Mouse (Mus musculus): ENCODE results near the gene Ankrd54. TPM values are rescaled to one million over a fixed set of nuclear protein-coding genes. Genes with fewer than 3 reads are reported as not detected.

Ankrd54 gene
- polyA plus RNA-seq (2015; fragmentation: Nextera tagmentation; extraction: Ambion mirVana), result 47.7 and 56.3 TPM in 2 replicates

DNA sequence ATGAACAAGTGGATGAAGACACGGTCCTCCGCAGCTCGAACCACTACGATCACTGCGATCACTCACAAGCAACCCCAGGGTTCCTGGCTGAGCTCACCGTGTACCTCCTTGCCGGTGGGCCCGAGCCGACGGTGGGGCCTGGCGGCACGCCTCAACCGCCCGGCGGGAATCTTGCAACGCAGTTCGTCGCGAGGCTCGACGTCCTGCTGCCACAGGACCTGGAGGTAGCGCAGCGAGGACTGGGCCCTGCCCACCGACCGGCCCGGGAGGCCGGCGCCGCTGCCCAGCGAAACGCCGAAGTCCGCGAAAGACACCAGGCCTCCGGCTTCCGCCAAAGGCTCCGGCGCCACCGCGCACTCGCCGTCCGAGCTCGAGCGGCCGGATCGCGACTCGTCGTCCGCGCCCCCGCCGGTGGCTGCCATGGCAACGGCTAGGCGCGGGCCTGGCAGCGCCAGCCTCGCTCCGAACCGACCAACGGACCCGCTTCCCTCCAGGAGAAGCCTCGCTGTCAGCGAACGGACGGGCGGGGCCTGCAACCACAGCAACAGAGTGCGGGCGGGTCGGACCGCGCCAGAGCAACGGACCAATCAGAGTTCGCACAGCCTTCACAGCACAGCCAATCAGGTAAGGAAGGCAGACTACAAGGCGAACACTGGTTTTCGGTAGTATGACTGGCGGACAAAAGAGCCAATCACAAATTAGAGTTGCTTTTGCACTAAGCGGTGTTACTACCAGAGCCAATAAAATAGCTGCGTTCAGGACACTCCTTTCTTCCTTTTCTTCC is at the start of gene Ankrd54:
Ankrd54 (minus strand) TSS at position 518 of the 784 bp plus-strand sequence.
- Histone ChIP-seq H3K4me1 (peaks cover 39% of the 10 kb centered on the region), H3K4me3 (replicated peaks) (peak within 1 kb of the TSS; percentile 81), H3K27ac (peak within 1 kb of the TSS; percentile 81), H3K36me3 (peaks cover 36% of the 10 kb centered on the region), H3K27me3 (no peaks in the 10 kb centered on the region), H3K9me3 (replicated peaks) (no peaks in the 10 kb centered on the region), H3K4me2 (peak within 1 kb of the TSS; percentile 67), H3K9ac (peak within 1 kb of the TSS; percentile 86)
- ATAC-seq (replicated peaks; ENCODE audit: low FRiP score), result peak; percentile 99
- under 1% methylated on average over 80 of the region's 80 CpGs for whole genome bisulfite sequencing

DNA sequence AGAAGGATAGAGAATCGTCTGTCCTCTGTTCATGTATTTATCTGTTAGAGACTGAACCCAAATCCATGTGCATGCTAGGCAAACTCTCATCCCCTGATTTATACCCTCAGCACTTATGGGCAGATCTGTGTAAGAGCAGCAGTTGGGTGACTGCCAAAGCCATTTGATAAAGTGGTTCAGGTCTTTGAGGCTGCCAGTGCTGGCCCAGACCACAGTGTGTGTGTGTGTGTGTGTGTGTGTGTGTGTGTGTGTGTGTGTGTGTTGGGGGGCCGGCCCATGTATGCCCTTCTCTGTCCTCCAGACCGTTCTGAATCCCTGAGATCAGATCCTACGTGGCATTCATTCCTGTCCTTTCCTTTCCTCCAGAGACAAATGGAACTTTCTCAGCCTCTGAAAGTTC is 49.1 kb upstream of the Ankrd54 start:
- Histone ChIP-seq H3K4me2 (peak overlapping the region; percentile 96; the same call in 1 of the 2 replicates), H3K9ac (no peak overlapping the region), H3K36me3 (peaks cover 34% of the 10 kb centered on the region), H3K9me3 (replicated peaks) (no peaks in the 10 kb centered on the region), H3K4me3 (replicated peaks) (no peak overlapping the region), H3K27ac (no peak overlapping the region), H3K4me1 (peaks cover 42% of the 10 kb centered on the region), H3K27me3 (no peaks in the 10 kb centered on the region)
- 59% methylated on average over 4 of the region's 4 CpGs for WGBS
- no peak for ATAC-seq (replicated peaks; ENCODE audit: low FRiP score)

GRCm38 (mm10) chr15:79110528-79110927 is 47.8 kb upstream of the Ankrd54 start:
- Histone ChIP-seq H3K4me2 (peak overlapping the region; percentile 96), H3K4me1 (peaks cover 42% of the 10 kb centered on the region), H3K27me3 (no peaks in the 10 kb centered on the region), H3K9ac (0 out of 2 replicates have a peak overlapping the region, but pooled peaks have one; percentile 91), H3K27ac (no peak overlapping the region), H3K9me3 (replicated peaks) (no peaks in the 10 kb centered on the region), H3K36me3 (peaks cover 23% of the 10 kb centered on the region), H3K4me3 (replicated peaks) (peak overlapping the region; percentile 91)
- 63% methylated on average over 2 of the region's 2 CpGs for WGBS
- ATAC-seq (replicated peaks; ENCODE audit: low FRiP score), result no peak

GRCm38 (mm10) chr15:79110031-79110430 is 47.3 kb upstream of the Ankrd54 start:
- Histone ChIP-seq H3K4me2 (peak overlapping the region; percentile 96), H3K4me1 (peaks cover 39% of the 10 kb centered on the region), H3K27me3 (no peaks in the 10 kb centered on the region), H3K9ac (peak overlapping the region; percentile 91), H3K27ac (0 out of 2 replicates have a peak overlapping the region, but pooled peaks have one; percentile 84), H3K9me3 (replicated peaks) (no peaks in the 10 kb centered on the region), H3K4me3 (replicated peaks) (peak overlapping the region; percentile 91), H3K36me3 (peaks cover 18% of the 10 kb centered on the region)
- WGBS, result 17% methylated on average over 9 of the region's 9 CpGs
- no peak for ATAC-seq (replicated peaks; ENCODE audit: low FRiP score)

DNA sequence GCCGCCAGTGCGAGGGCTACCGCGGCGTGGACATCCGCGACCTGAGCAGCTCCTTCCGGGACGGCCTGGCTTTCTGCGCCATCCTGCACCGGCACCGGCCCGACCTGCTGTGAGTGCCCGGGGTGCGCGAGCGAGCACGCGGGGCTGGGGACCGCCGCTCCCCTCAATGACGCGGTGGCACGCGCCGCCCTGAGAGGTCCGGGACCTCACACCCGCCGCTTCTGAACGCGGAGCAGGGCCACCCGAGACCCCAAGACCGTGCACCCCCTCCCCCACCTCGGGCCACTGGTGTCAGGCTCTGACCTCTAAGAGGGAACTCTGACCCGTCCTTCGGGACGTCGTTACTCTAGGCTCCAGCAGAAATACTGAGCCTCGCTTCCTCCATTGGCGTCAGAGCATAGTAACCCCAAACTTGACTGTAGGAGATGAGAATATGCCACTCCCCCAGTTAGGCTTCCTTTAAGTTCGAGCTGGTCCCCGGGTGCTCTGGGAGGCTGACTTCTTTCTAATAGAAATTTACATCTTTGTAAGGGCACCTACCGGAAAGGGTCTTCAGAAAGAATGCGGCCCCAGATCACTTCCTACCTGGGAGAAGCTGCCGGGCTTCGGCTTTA is 46.7 kb upstream of the Ankrd54 start:
- H3K9me3 ChIP-seq (replicated peaks), result no peaks in the 10 kb centered on the region
- H3K4me2 ChIP-seq, result peak overlapping the region; percentile 96
- ATAC-seq (replicated peaks; ENCODE audit: low FRiP score), result peak; percentile 59
- under 1% methylated on average over 46 of the region's 46 CpGs for WGBS
- H3K4me1 ChIP-seq, result peaks cover 39% of the 10 kb centered on the region
- H3K9ac ChIP-seq, result peak overlapping the region; percentile 91
- H3K4me3 ChIP-seq (replicated peaks), result peak overlapping the region; percentile 91
- no peaks in the 10 kb centered on the region for H3K27me3 ChIP-seq
- H3K27ac ChIP-seq, result peak overlapping the region; percentile 84
- H3K36me3 ChIP-seq, result peaks cover 16% of the 10 kb centered on the region; the same call in 1 of the 2 replicates

DNA sequence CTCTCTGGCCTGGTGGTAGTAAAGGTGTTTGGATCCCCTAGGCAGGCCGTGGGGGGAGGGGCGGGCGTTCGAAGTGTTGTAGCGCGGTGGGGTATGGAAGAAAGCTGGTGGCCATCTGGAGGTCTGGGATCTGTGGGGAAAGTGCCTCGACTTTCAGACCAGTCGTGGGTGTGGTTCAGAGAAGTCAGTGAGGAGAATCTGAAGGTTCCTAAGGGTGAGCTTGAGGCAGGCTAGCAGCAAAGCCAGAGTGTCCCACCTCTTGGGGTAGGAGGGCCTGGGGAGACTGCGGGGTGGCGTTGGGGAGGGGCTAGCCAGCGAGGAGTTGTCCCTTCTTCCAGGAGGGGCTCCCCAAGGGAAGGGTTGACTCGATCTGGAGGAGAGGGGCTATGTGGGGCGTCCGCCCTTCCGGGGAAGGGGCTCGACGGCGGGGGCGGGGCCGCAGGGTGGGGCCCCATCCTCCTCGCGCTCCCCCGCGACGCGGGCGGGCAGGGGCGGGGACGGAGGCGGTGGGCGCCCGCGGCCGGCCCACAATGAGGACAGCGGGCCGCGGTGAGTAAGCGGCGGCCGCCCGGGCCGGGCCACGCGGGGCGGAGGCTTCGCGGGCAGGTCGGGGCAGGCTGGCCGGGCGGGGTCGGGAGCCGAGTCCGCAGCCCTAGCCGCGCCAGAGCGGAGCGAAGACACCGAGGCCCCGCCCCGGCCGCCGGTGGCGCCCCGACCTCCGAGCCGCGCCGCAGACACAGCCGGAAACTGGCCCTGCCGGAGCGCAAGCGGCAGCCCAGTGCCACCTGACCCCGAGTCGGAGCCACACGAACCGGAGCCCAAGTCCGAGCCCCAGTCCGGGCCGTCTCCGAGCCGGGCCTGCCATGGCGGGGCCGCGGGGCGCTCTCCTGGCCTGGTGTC is 46.0 kb upstream of the Ankrd54 start, which contains the start of gene Micall1:
Micall1 (plus strand) TSS at position 478 of the 900 bp plus-strand sequence.
- Histone ChIP-seq H3K9ac (peak within 1 kb of the TSS; percentile 91), H3K36me3 (peaks cover 10% of the 10 kb centered on the region; the same call in 1 of the 2 replicates), H3K4me3 (replicated peaks) (peak within 1 kb of the TSS; percentile 91), H3K9me3 (replicated peaks) (no peaks in the 10 kb centered on the region), H3K4me2 (peak within 1 kb of the TSS; percentile 96), H3K4me1 (peaks cover 37% of the 10 kb centered on the region), H3K27me3 (no peaks in the 10 kb centered on the region), H3K27ac (peak within 1 kb of the TSS; percentile 84)
- WGBS, result under 1% methylated on average over 72 of the region's 85 CpGs
- ATAC-seq (replicated peaks; ENCODE audit: low FRiP score), result peak; percentile 85

- H3K4me3 ChIP-seq (replicated peaks), result peak overlapping the region; percentile 91
- H3K4me1 ChIP-seq, result peaks cover 37% of the 10 kb centered on the region
- H3K9ac ChIP-seq, result peak overlapping the region; percentile 91
- WGBS, result 17% methylated on average over 7 of the region's 7 CpGs
- H3K9me3 ChIP-seq (replicated peaks), result no peaks in the 10 kb centered on the region
- peaks cover 4% of the 10 kb centered on the region; the same call in 1 of the 2 replicates for H3K36me3 ChIP-seq
- no peaks in the 10 kb centered on the region for H3K27me3 ChIP-seq
- peak overlapping the region; percentile 84 for H3K27ac ChIP-seq
- ATAC-seq (replicated peaks; ENCODE audit: low FRiP score), result no peak
- H3K4me2 ChIP-seq, result peak overlapping the region; percentile 96
Observed at GRCm38 (mm10) chr15:79107966-79108365, 45.3 kb upstream of the Ankrd54 start.

DNA sequence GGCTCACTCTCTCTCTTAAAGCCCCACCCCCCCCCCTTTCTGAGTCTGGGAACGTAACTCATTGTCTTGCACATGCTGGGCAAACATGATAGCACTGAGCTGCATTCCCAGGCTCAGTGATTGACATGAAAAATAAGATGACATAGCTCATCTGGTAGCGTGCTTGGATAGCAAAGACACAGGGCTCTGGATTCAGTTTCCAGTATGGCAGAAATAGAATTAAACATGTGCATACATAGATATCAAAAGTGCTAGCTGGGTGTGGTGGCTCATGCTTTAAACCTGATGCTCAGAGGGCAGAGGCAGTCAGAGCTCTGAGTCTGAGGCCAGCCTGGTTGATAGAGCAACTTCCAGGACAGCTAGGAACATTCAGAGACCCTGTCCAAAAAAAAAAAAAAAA is 43.1 kb upstream of the Ankrd54 start:
- Histone ChIP-seq H3K9me3 (replicated peaks) (no peaks in the 10 kb centered on the region), H3K27ac (no peak overlapping the region), H3K27me3 (no peaks in the 10 kb centered on the region), H3K4me3 (replicated peaks) (no peak overlapping the region), H3K36me3 (no peaks in the 10 kb centered on the region), H3K4me1 (peaks cover 26% of the 10 kb centered on the region), H3K4me2 (no peak overlapping the region), H3K9ac (no peak overlapping the region)
- WGBS, result 58% methylated on average over 2 of the region's 2 CpGs
- no peak for ATAC-seq (replicated peaks; ENCODE audit: low FRiP score)

DNA sequence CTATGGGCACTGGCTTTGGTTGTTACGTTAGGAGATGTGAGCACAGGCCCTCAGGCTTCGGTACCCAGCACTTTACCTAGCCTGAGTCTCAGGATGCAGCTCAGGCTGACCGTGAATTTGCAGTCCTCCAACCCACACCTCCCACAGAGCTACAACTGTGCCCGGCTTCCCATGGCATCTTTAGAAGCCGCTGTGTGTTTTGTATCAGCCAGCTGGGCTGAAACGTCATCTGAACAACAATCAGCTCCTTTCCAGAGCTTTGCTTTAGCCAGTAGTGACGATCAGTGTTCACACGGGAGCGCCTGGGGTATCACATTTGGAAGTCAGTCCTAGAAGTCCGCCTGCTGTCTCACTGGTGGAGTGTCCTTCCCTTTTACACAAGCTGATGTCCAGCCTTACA is 40.6 kb upstream of the Ankrd54 start:
- ATAC-seq (replicated peaks; ENCODE audit: low FRiP score), result no peak
- no peaks in the 10 kb centered on the region for H3K27me3 ChIP-seq
- H3K4me3 ChIP-seq (replicated peaks), result no peak overlapping the region
- peaks cover 20% of the 10 kb centered on the region for H3K4me1 ChIP-seq
- no peak overlapping the region for H3K9ac ChIP-seq
- no peaks in the 10 kb centered on the region for H3K36me3 ChIP-seq
- no peak overlapping the region for H3K27ac ChIP-seq
- no peak overlapping the region for H3K4me2 ChIP-seq
- no peaks in the 10 kb centered on the region for H3K9me3 ChIP-seq (replicated peaks)
- 72% methylated on average over 10 of the region's 10 CpGs for WGBS

- Histone ChIP-seq H3K9me3 (replicated peaks) (no peaks in the 10 kb centered on the region), H3K9ac (no peak overlapping the region), H3K36me3 (no peaks in the 10 kb centered on the region), H3K4me2 (no peak overlapping the region), H3K4me3 (replicated peaks) (no peak overlapping the region), H3K4me1 (peaks cover 31% of the 10 kb centered on the region), H3K27ac (no peak overlapping the region), H3K27me3 (no peaks in the 10 kb centered on the region)
- ATAC-seq (replicated peaks; ENCODE audit: low FRiP score), result no peak
Observed at GRCm38 (mm10) chr15:79101531-79101930, 38.8 kb upstream of the Ankrd54 start.

DNA sequence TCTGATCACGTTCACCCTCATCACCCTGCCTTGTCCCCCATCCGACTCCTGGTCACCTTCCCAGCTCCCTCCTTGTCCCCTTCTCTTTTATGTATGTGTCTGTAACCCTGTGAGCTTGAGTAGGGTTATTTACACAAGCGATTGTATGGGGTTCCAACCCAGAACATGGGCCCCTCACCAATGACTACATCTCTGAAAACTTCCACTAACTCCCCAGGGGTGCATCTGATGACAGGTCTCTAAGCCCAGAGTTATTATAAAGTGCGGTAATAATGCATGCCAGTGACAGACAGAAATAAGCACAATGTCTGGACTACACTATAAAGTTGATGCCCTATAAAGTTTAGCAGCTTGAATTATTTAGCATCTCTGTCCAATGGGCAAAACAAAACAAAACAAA is 37.7 kb upstream of the Ankrd54 start:
- H3K27ac ChIP-seq, result no peak overlapping the region
- H3K4me1 ChIP-seq, result peaks cover 38% of the 10 kb centered on the region
- no peak overlapping the region for H3K4me2 ChIP-seq
- WGBS, result 70% methylated on average over 4 of the region's 4 CpGs
- H3K27me3 ChIP-seq, result no peaks in the 10 kb centered on the region
- no peak for ATAC-seq (replicated peaks; ENCODE audit: low FRiP score)
- no peak overlapping the region for H3K9ac ChIP-seq
- H3K36me3 ChIP-seq, result peaks cover 10% of the 10 kb centered on the region
- H3K9me3 ChIP-seq (replicated peaks), result no peaks in the 10 kb centered on the region
- no peak overlapping the region for H3K4me3 ChIP-seq (replicated peaks)
